Mouse (Mus musculus): ENCODE results near the gene Rnf123. TPM values are rescaled to one million over a fixed set of nuclear protein-coding genes. Genes with fewer than 3 reads are reported as not detected.

Gene Rnf123
- polyA plus RNA-seq, 1 experiment, result 26.4 TPM

DNA sequence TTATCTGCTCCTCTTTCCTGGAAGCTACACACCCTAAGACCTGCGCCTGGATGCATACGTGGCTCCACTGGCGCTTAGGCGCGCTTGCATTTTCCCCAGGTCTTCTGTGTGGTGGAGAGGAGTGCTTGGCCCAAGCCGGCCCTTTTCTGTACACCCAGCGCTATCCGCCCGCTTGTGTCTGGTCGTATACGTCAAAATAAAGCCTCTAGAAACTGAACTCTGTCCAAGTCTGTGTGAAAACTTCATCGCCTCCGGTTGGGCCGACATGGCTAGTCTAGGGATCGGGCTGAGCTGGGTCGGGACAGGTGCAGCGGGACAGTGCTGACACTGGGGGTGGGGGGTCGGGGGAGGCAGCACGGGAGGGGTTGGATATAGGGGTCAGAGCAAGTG, 34.6 kb downstream of the Rnf123 start:
- no peak for TF ChIP-seq POLR2A (IDR thresholded peaks at IDR 0.05; ENCODE audit: low read depth, low read length)
- no peak for TF ChIP-seq CTCF (IDR thresholded peaks at IDR 0.05; ENCODE audit: borderline replicate concordance, insufficient read depth, low read length)
- Histone ChIP-seq H3K4me3 (ENCODE audit: insufficient read depth, low read length) (peak overlapping the region; percentile 30), H3K27ac (ENCODE audit: insufficient read depth, low read length) (peak overlapping the region; percentile 51), H3K4me1 (ENCODE audit: control insufficient read depth, insufficient read depth, low read length) (0 out of 2 replicates have a peak, but pooled peaks cover 4% of the 10 kb centered on the region)

DNA sequence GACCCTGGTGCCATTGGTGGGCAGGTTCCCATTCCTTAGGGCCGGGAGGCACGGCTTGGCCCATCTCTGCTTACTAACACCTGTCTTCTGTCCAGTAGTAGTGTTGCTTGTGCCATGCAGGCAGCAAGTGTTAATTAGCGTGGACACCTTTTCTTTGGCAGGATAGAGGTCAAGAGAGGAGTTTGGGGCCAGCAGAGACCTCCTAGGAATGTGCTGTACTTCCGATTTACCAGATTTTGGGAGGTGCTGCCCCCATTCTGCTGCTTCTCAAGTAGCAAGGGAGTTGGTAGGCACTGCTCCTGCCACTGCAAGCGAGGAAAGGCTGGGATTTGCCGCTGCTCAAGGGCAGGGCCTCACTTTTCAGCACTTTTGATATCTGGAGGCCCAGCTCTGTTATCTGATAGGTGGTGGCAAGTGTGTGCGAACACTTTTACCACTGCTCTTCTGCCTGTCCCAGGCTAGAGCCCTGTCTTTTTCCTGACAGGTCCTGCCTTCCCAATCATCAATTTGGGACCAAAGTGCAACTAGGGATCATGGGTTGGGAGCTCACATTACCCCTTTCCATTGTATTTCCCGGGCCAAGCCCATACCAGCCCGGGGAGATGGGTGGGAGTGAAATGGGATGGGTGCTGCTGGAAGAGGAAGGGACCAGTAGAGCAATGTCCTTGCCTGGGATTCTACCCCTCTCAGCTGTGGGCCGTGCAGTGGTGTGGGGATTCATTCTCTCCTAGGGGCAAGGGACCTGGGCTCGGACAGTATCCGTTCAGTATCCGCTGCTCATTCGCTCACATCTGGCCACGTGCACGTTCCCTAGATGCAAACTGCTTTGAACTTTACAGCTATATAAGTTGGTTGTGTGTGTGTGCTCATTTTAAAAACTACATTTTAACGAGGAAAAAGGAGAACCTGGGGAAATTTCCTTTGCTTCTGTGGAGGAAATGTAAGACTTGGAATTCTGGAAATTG, 35.3 kb downstream of the Rnf123 start:
- Histone ChIP-seq H3K27ac (ENCODE audit: insufficient read depth, low read length) (peak overlapping the region; percentile 51), H3K4me1 (ENCODE audit: control insufficient read depth, insufficient read depth, low read length) (0 out of 2 replicates have a peak, but pooled peaks cover 4% of the 10 kb centered on the region), H3K4me3 (ENCODE audit: insufficient read depth, low read length) (peak overlapping the region; percentile 30)
- TF ChIP-seq CTCF (IDR thresholded peaks at IDR 0.05; ENCODE audit: borderline replicate concordance, insufficient read depth, low read length) (no peak), POLR2A (IDR thresholded peaks at IDR 0.05; ENCODE audit: low read depth, low read length) (no peak)

DNA sequence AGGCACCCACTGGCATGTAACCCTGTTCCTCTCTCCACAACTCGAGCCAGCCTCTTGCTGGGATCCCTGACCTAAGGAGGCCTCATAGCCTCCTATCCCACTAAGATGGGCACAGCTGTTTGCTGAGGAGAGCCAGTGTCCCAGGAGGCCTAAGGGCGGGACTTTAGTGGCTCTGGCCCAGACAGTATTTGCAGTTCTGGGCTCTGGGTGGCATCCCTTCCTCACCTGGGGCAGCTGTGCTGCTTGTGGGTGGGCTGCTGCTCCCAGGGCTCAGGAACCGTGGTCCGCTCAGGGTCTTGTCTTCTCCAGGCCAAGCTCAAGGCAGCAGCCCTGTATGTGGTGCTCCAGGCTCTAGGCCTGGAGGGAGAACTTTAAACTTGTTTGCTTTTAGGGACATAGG, 36.6 kb downstream of the Rnf123 start:
- H3K4me3 ChIP-seq (ENCODE audit: insufficient read depth, low read length), result no peak overlapping the region
- no peak overlapping the region for H3K27ac ChIP-seq (ENCODE audit: insufficient read depth, low read length)
- TF ChIP-seq POLR2A (IDR thresholded peaks at IDR 0.05; ENCODE audit: low read depth, low read length) (no peak), CTCF (IDR thresholded peaks at IDR 0.05; ENCODE audit: borderline replicate concordance, insufficient read depth, low read length) (no peak)
- 0 out of 2 replicates have a peak, but pooled peaks cover 4% of the 10 kb centered on the region for H3K4me1 ChIP-seq (ENCODE audit: control insufficient read depth, insufficient read depth, low read length)

DNA sequence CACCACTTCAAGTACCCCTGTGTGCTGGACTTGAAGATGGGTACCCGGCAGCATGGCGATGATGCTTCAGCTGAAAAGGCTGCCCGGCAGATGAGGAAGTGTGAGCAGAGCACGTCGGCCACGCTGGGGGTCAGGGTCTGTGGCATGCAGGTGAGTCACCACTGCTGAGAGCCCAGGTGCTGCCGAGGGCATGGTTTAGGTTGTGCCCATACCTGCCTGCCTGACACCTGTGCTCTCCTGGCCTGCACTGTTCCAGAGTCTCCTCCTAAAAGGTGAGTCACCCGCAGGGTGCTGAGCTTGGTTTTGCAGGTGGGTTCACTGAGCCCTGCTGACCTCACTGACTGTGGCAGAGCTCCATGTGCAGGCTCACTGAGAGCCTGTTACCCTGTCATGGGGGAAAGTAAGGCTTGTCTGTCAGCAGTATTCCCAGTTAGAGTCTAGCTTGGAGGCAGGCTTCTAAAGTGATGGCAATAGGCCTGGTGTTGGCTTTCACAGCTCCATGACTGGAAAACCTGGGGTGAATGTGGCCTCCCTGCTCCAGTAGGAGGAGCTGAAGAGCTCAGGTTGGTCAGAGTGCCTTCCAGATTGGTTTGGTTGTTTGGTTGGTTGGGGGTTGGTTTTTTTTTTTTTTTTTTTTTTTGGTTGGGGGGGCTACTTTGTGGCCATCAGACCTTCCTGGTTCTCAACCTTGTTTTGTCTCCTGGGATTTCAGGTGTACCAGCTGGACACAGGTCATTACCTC, 38.2 kb downstream of the Rnf123 start:
- 0 out of 2 replicates have a peak, but pooled peaks cover 4% of the 10 kb centered on the region for H3K4me1 ChIP-seq (ENCODE audit: control insufficient read depth, insufficient read depth, low read length)
- TF ChIP-seq CTCF (IDR thresholded peaks at IDR 0.05; ENCODE audit: borderline replicate concordance, insufficient read depth, low read length) (no peak), POLR2A (IDR thresholded peaks at IDR 0.05; ENCODE audit: low read depth, low read length) (no peak)
- H3K4me3 ChIP-seq (ENCODE audit: insufficient read depth, low read length), result no peak overlapping the region
- no peak overlapping the region for H3K27ac ChIP-seq (ENCODE audit: insufficient read depth, low read length)

DNA sequence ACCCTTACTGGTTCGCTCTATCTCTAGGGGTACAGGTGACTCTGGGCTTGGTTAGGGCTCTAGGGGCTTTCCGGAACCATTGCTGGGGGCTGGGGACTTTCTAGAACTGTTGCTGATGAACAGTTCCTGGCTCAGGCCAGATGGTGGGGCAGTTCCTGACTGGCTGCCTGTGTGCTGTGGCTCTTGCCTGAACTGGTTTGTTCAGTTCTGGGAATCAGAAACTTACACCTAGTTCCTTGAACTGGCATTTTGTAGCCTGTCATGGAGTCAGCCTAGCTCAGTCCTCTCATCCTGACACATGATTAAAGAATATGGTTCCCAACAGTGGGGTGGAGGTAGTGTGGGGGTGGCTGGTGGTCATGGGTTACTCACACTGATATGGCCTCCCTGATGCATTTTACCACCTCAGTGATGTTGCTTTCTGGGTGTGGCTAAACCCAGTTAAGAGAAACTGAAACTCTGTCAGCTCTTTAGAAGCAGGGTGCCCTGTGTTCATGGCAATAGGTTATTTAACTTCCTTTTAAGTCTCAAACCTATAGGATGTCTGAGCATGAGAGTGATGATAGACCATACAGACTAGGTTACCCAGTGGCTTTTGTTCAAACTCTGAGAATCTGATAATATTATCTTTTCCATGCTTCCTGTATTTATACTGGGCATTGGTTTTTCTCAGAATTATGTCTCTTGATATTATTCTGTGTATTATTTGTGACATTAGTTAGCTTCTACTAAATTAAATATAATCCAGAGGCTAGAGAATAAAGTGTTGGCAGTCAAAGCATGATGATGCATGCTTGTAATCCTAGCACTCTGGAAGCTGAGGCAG, 47.6 kb downstream of the Rnf123 start:
- H3K27ac ChIP-seq (ENCODE audit: insufficient read depth, low read length), result no peak overlapping the region
- no peak overlapping the region for H3K4me3 ChIP-seq (ENCODE audit: insufficient read depth, low read length)
- no peaks in the 10 kb centered on the region for H3K4me1 ChIP-seq (ENCODE audit: control insufficient read depth, insufficient read depth, low read length)
- TF ChIP-seq POLR2A (IDR thresholded peaks at IDR 0.05; ENCODE audit: low read depth, low read length) (no peak), CTCF (IDR thresholded peaks at IDR 0.05; ENCODE audit: borderline replicate concordance, insufficient read depth, low read length) (no peak)

DNA sequence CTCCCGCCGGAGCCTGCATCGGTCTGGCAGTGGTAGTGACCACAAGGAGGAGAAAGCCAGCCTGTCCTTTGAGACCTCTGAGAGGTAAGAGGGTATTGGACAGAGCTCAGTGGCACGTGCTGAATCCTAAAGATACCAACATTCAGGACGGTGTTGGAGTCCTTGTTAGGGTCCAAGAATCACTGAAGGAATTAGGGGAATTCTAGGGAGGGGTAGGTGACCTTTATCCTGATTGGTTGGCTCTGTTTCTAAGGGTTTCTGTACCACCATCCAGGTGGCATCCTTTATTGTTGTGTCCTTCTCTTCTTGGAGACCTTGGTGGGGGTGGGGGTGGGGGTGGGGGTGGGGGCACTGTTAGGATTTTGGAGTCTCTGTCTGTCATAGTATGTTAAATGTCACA, 51.0 kb downstream of the Rnf123 start:
- H3K4me3 ChIP-seq (ENCODE audit: insufficient read depth, low read length), result no peak overlapping the region
- no peaks in the 10 kb centered on the region for H3K4me1 ChIP-seq (ENCODE audit: control insufficient read depth, insufficient read depth, low read length)
- no peak overlapping the region for H3K27ac ChIP-seq (ENCODE audit: insufficient read depth, low read length)
- TF ChIP-seq POLR2A (IDR thresholded peaks at IDR 0.05; ENCODE audit: low read depth, low read length), result no peak
- TF ChIP-seq CTCF (IDR thresholded peaks at IDR 0.05; ENCODE audit: borderline replicate concordance, insufficient read depth, low read length), result no peak

DNA sequence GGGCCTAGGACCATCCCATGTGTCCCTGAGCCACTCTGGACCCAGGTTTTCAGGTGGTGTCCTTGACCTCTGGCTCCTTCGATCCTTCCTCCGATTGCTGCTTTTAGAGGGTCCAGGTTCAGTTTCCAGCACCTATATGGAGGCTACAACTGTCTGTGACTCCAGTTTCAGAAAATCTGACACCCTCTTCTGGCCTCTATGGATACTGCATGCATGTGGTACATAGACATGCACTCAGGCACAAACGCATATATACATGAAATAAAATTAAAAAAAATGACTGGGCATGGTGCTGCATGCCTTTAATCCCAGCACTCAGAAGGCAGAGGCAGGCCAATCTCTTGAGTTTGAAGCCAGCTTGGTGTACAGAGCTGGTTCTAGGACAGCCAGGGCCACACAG, 55.3 kb downstream of the Rnf123 start:
- Histone ChIP-seq H3K4me1 (ENCODE audit: control insufficient read depth, insufficient read depth, low read length) (no peaks in the 10 kb centered on the region), H3K4me3 (ENCODE audit: insufficient read depth, low read length) (no peak overlapping the region), H3K27ac (ENCODE audit: insufficient read depth, low read length) (no peak overlapping the region)
- no peak for TF ChIP-seq CTCF (IDR thresholded peaks at IDR 0.05; ENCODE audit: borderline replicate concordance, insufficient read depth, low read length)
- TF ChIP-seq POLR2A (IDR thresholded peaks at IDR 0.05; ENCODE audit: low read depth, low read length), result no peak

DNA sequence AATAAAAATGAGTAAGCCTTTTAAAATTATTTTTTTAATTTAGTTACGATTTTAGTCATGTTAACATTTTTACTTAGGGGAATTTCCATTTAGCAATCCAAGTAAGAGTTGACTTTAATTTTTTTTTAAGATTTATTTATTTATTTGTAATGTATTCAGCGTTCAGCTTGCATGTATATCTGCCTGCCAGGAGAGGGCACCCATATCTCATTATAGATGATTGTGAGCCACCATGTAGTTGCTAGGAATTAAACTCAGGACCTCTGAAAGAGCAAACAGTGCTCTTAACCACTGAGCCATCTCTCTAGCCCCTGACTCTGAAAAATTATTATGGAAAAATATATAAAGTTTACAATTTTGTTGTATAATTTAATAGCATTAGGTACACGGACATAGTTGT, 56.6 kb downstream of the Rnf123 start:
- TF ChIP-seq POLR2A (IDR thresholded peaks at IDR 0.05; ENCODE audit: low read depth, low read length), result no peak
- TF ChIP-seq CTCF (IDR thresholded peaks at IDR 0.05; ENCODE audit: borderline replicate concordance, insufficient read depth, low read length), result no peak

DNA sequence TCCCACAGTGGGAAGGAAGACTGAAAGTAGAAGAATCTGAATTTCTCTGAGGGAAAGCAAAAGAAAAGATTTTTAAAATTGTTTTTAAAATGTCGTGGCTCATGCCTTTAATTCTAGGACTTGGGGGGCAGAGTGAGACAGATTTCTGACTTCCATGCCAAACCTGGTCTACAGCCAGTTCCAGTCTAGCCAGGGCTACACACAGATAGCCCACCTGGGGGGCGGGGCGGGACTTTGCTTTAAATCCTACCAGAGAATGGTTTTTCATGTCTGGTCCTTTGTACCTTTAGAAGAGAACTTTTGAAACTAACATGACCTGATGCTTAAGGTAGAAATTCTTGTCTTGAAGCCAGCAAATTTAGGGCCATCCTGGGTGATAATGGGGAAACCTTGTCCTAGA, 59.9 kb downstream of the Rnf123 start:
- Histone ChIP-seq H3K4me1 (ENCODE audit: control insufficient read depth, insufficient read depth, low read length) (no peaks in the 10 kb centered on the region), H3K4me3 (ENCODE audit: insufficient read depth, low read length) (no peak overlapping the region), H3K27ac (ENCODE audit: insufficient read depth, low read length) (no peak overlapping the region)
- TF ChIP-seq CTCF (IDR thresholded peaks at IDR 0.05; ENCODE audit: borderline replicate concordance, insufficient read depth, low read length) (no peak), POLR2A (IDR thresholded peaks at IDR 0.05; ENCODE audit: low read depth, low read length) (no peak)

More for the DNA sequence above, 56.6 kb downstream of the Rnf123 start:
- no peak overlapping the region for H3K4me3 ChIP-seq (ENCODE audit: insufficient read depth, low read length)
- H3K27ac ChIP-seq (ENCODE audit: insufficient read depth, low read length), result no peak overlapping the region
- no peaks in the 10 kb centered on the region for H3K4me1 ChIP-seq (ENCODE audit: control insufficient read depth, insufficient read depth, low read length)

Data from embryonic fibroblast, embryonic 13.5 days (primary cell).